Mouse (Mus musculus) midbrain, postnatal 0 days (tissue): ENCODE measurements around the gene Tulp4. TPM values are rescaled to one million over a fixed set of nuclear protein-coding genes. Genes with fewer than 3 reads are reported as not detected.

Experiments used
- ATAC-seq: fragments of 200-750 bp; cut with Nextera tagmentation; 2 replicates; pipeline ENCODE4 v1.8.0; 2017; ENCODE audit warnings: moderate number of reproducible peaks, mild to moderate bottlenecking, moderate TSS enrichment, moderate library complexity; ENCODE audit not compliant: low FRiP score
- DNase-seq: peaks from one replicate; pipeline ENCODE4 v3.0.0-alpha.2; 2015; ENCODE audit warnings: low spot score
- H3K27ac ChIP-seq: fragments of 300-500 bp; sonication (generic); 2 replicates; pipeline ENCODE4 v1.5.1; 2014; ENCODE audit warnings: low read depth, mild to moderate bottlenecking, low read length, mixed read lengths
- H3K27me3 ChIP-seq: fragments of 300-500 bp; sonication (generic); 2 replicates; pipeline ENCODE4 v1.6.1; 2014; ENCODE audit warnings: low read length, control low read depth, mixed read lengths; ENCODE audit not compliant: insufficient read depth
- H3K36me3 ChIP-seq: fragments of 300-500 bp; sonication (generic); 2 replicates; pipeline ENCODE4 v1.6.1; 2014; ENCODE audit warnings: low read length, control low read depth, mixed read lengths; ENCODE audit not compliant: insufficient read depth
- H3K4me1 ChIP-seq: fragments of 300-500 bp; sonication (generic); 2 replicates; pipeline ENCODE4 v1.6.1; 2014; ENCODE audit warnings: mild to moderate bottlenecking, control low read depth, antibody characterized with exemption, low read length, mixed read lengths; ENCODE audit not compliant: insufficient read depth
- H3K4me2 ChIP-seq: fragments of 300-500 bp; sonication (generic); 2 replicates; pipeline ENCODE4 v1.6.1; 2014; ENCODE audit warnings: low read depth, mild to moderate bottlenecking, low read length, mixed read lengths; ENCODE audit not compliant: poor library complexity, severe bottlenecking
- H3K4me3 ChIP-seq: fragments of 300-500 bp; sonication (generic); 2 replicates; pipeline ENCODE4 v1.5.1; 2014; ENCODE audit warnings: low read depth, mild to moderate bottlenecking, low read length, moderate library complexity
- H3K9ac ChIP-seq: fragments of 300-500 bp; sonication (generic); replicated peaks from 2 replicates; pipeline ENCODE4 v1.6.1; 2014; ENCODE audit warnings: mild to moderate bottlenecking, low read length, moderate library complexity, mixed read lengths; ENCODE audit not compliant: poor library complexity, severe bottlenecking
- H3K9me3 ChIP-seq: fragments of 300-500 bp; sonication (generic); 2 replicates; pipeline ENCODE4 v1.6.1; 2016; ENCODE audit warnings: low read length, control low read depth
- CTCF ChIP-seq: IDR thresholded peaks from 2 replicates; pipeline ENCODE4 v1.5.1; 2016; ENCODE audit warnings: antibody characterized with exemption, mild to moderate bottlenecking
- WGBS: fragments of 180-500 bp; shearing (Covaris S2); extraction: QIAGEN DNeasy Blood & Tissue Kit; methylation state at CpG from one replicate; pipeline ENCODE4 v1.1.7; 2014; 5-methylcytosine and 5-hydroxymethylcytosine counted together
- polyA plus RNA-seq: library from polyadenylated mRNA; unstranded; fragments of >200 nt; fragmentation: Nextera tagmentation; extraction: Ambion mirVana; gene quantifications from 2 replicates; pipeline ENCODE4 v1.2.1, GENCODE M21; 2015
- total RNA-seq: library from RNA; depleted of rRNA; stranded (reverse); fragments of >200 nt; gene quantifications from 2 replicates; pipeline ENCODE4 v1.2.3, GENCODE M21; 2014

Tulp4 gene
- total and polyA plus RNA-seq, 2 experiments from 2014 or later = 87.9 to 268 TPM

DNA sequence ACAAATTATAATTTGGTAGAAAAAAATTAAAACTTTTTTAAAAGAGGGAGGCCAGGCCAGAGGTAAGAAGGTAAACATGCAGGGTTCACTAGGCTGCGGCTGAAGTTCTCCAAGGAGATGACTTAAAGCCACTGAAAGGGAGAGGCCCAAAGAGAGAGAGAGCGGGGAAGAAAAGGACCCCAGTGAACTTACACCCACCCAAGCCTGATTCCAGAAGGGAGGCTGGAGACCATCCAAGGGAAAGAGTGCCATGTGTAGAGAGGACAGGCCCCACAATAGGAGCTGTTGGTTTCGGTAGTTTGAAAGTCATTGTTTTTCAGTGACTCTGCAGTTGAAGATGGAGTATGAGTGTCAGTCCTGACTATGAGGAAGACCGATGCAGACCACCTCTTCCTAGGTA, 46.7 kb downstream of the Tulp4 start:
- Histone ChIP-seq H3K4me3 (no peak overlapping the region), H3K36me3 (no peaks in the 10 kb centered on the region), H3K9me3 (no peaks in the 10 kb centered on the region), H3K4me1 (no peaks in the 10 kb centered on the region), H3K27ac (no peak overlapping the region), H3K9ac (no peak overlapping the region), H3K27me3 (no peaks in the 10 kb centered on the region), H3K4me2 (no peak overlapping the region)
- WGBS = 83% methylated on average over 4 of the region's 4 CpGs
- no peak for ATAC-seq
- no peak for DNase-seq
- no peak for TF ChIP-seq CTCF

DNA sequence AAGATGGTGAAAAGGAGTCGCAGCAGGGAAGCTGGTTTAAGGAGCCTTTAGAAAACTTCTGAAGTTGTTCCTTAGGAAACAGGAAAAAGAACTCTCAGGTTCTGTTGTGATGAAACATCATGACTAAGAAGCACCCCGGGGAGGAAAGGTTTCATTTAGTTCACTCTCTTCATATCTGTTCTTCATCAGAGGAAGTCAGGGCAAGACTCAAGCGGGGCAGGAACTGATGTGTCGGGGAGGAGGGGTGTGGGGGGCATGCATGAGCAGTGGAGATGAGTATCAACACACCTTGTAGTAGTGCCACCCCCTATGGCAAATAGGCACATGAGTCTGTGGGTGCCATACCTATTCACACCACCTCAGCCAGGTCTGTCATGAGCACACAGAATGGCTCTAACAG, 47.3 kb downstream of the Tulp4 start:
- no peak overlapping the region for H3K27ac ChIP-seq
- no peak overlapping the region for H3K4me2 ChIP-seq
- H3K36me3 ChIP-seq = no peaks in the 10 kb centered on the region
- WGBS = 91% methylated on average over 4 of the region's 4 CpGs
- TF ChIP-seq CTCF = no peak
- H3K27me3 ChIP-seq = no peaks in the 10 kb centered on the region
- no peak for ATAC-seq
- H3K9me3 ChIP-seq = no peaks in the 10 kb centered on the region
- no peak overlapping the region for H3K4me3 ChIP-seq
- no peaks in the 10 kb centered on the region for H3K4me1 ChIP-seq
- no peak overlapping the region for H3K9ac ChIP-seq
- no peak for DNase-seq

- Histone ChIP-seq H3K36me3 (no peaks in the 10 kb centered on the region), H3K27me3 (no peaks in the 10 kb centered on the region), H3K4me2 (no peak overlapping the region), H3K9ac (no peak overlapping the region), H3K9me3 (no peaks in the 10 kb centered on the region), H3K27ac (no peak overlapping the region), H3K4me1 (no peaks in the 10 kb centered on the region), H3K4me3 (no peak overlapping the region)
- WGBS = 84% methylated on average over 4 of the region's 4 CpGs
- ATAC-seq (no peak), DNase-seq (no peak)
- TF ChIP-seq CTCF = no peak
Observed at GRCm38 (mm10) chr17:6154366-6154765, 48.1 kb downstream of the Tulp4 start.

GRCm38 (mm10) chr17:6160495-6160894, 54.3 kb downstream of the Tulp4 start:
- H3K36me3 ChIP-seq = no peaks in the 10 kb centered on the region
- no peak overlapping the region for H3K9ac ChIP-seq
- no peak overlapping the region for H3K4me3 ChIP-seq
- H3K9me3 ChIP-seq = no peaks in the 10 kb centered on the region
- DNase-seq = no peak
- no peak for TF ChIP-seq CTCF
- no peaks in the 10 kb centered on the region for H3K27me3 ChIP-seq
- no peak for ATAC-seq
- H3K27ac ChIP-seq = no peak overlapping the region
- no peaks in the 10 kb centered on the region for H3K4me1 ChIP-seq
- H3K4me2 ChIP-seq = no peak overlapping the region
- 95% methylated on average over 6 of the region's 6 CpGs for WGBS

- no peak for TF ChIP-seq CTCF
- no peak for DNase-seq
- Histone ChIP-seq H3K4me2 (no peak overlapping the region), H3K27me3 (no peaks in the 10 kb centered on the region), H3K36me3 (no peaks in the 10 kb centered on the region), H3K9ac (no peak overlapping the region), H3K4me3 (no peak overlapping the region), H3K9me3 (no peaks in the 10 kb centered on the region), H3K4me1 (no peaks in the 10 kb centered on the region), H3K27ac (no peak overlapping the region)
- no peak for ATAC-seq
- 74% methylated on average over 9 of the region's 9 CpGs for WGBS
Observed at GRCm38 (mm10) chr17:6161916-6162315, 55.7 kb downstream of the Tulp4 start.

DNA sequence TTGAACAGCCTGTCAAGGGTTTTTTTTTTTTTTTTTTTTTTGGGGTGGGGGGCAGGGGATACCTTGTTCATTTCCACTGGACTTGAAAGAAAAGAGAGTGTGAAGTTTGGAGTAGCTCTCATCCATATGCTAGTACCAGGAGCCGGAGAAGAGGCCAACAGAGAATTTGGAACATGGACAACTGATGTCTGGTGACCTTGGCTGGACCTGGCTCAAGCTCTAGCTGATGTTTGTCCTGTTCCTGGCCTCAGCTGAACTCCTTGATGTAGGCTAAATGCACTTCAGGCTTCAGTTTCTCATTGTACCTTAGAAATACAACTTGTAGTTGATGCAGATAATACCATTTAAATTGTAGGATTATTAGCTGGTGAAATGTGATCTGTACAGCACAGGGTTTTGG, 56.5 kb downstream of the Tulp4 start:
- Histone ChIP-seq H3K9me3 (no peaks in the 10 kb centered on the region), H3K4me3 (no peak overlapping the region), H3K27me3 (no peaks in the 10 kb centered on the region), H3K36me3 (no peaks in the 10 kb centered on the region), H3K4me2 (no peak overlapping the region), H3K9ac (no peak overlapping the region), H3K27ac (no peak overlapping the region), H3K4me1 (no peaks in the 10 kb centered on the region)
- DNase-seq (no peak), ATAC-seq (no peak)
- 70% methylated on average over 1 of the region's 1 CpGs for WGBS
- TF ChIP-seq CTCF = no peak
